Mouse (Mus musculus) spleen, postnatal 14 days (tissue): ENCODE measurements at regions not wholly inside any gene's neighbourhood (a gene's known extent, or its start where the extent isn't known, plus 50 kb on each side); places are given as distances from the start of the nearest gene placed in this dataset.

Source experiments
- DNase-seq, 2 experiments: peaks; one replicate each; pipeline ENCODE4 v3.0.0; 2021 to 2022; ENCODE audit warnings: low spot score in 2 of 2

- no peak for DNase-seq
These were observed 96.2 kb upstream of the 3110018I06Rik start for GRCm38 (mm10) chr12:107392050-107392795.

GRCm38 (mm10) chr12:107394467-107394866 is 94.0 kb upstream of the 3110018I06Rik start:
- no peak for DNase-seq

- DNase-seq, result no peak
These were observed 83.6 kb upstream of the 3110018I06Rik start for GRCm38 (mm10) chr12:107404821-107405220.

GRCm38 (mm10) chr12:107423923-107424322 is 64.5 kb upstream of the 3110018I06Rik start:
- DNase-seq, result no peak

GRCm38 (mm10) chr12:107438506-107438905 is 49.9 kb upstream of the 3110018I06Rik start:
- no peak for DNase-seq
